Mouse (Mus musculus): ENCODE results near the gene Gns. TPM values are rescaled to one million over a fixed set of nuclear protein-coding genes. Genes with fewer than 3 reads are reported as not detected.

Gns gene
- polyA plus RNA-seq (2017; shearing (Covaris generic)): 10 to 100 TPM; 27.9 to 39.5 TPM

GRCm38 (mm10) chr10:121364801-121365564, at the start of gene Gns:
Gns (plus strand) TSS chr10:121365090.

GRCm38 (mm10) chr10:121351066-121351581, 13.8 kb upstream of the Gns start, which contains the start of gene Tbc1d30:
Tbc1d30 (minus strand) TSS chr10:121351278.

Other genes starting within 250 kb of the Gns start
- 10 to 100 TPM; 16.8 to 17.4 TPM for gene Tbc1d30, start 13.8 kb upstream of the Gns start, polyA plus RNA-seq (2017; shearing (Covaris generic))
- 10 to 100 TPM; 20.1 to 27.0 TPM for gene Rassf3, start 111.3 kb downstream of the Gns start, polyA plus RNA-seq (2017; shearing (Covaris generic))
- gene Tbk1, start 221.7 kb downstream of the Gns start, polyA plus RNA-seq (2017; shearing (Covaris generic)): 10 to 100 TPM; 82.1 to 92.8 TPM

All from inflammation-experienced regulatory T-cells (primary cell).